Mouse (Mus musculus) gastrocnemius, adult 18-20 months (tissue): Measurements from ENCODE around the gene Ugt1a6b. TPM values are rescaled to one million over a fixed set of nuclear protein-coding genes. Genes with fewer than 3 reads are reported as not detected.

Experiments used
- DNase-seq: peaks from one replicate; pipeline ENCODE4 v3.0.0; 2021; ENCODE audit warnings: low spot score
- total RNA-seq, 2 experiments: library from RNA; stranded (reverse); gene quantifications; 2 replicates each; pipeline ENCODE4 v1.2.3; 2021

The Ugt1a6b gene
- total RNA-seq, 2 experiments from 2014 or later: 0.34 to 0.64 TPM

DNA sequence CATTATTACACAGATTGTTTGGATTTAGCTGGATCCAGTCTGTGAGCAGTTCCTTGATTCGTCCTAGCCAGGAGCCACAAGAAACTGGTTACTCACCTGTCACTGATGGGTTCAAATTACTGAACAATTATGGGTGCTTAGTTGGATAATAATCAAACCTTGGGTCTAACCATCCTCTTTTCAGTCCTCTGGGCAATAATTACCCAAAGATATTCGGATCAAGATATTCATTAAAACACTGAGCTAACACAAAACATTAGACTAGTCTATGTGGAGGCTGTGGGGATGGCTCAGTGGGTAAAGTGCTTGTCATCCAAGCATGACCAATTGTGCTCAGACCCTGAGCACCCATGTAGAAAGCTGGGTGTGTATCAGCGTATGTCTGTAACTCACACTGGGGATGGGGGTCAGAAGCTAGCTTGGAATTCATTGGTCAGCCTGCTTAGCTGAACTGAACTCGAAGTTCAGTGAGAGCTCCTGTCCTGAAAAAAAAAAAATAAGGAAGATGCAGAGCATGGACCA lies 132.9 kb downstream of the Ugt1a6b start:
- DNase-seq: no peak

DNA sequence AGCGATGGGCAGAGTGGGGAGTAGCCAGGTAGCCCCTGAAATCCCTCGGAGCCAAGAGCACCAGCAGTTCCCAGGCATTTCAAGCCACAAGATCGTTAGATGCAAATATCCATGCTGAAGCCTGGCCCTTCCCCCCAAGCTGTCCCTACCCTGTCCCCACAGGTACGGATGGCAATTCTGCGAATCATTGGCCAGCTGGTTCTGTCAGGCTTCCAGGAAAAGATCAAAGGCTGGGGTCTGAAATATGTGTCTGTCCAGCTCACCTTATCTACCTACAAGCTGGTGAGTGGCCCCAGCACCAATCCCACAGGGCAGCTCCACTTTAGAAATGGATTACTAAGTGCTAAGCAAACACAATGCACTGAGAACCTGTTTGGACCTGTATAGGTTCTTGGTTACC lies 134.3 kb downstream of the Ugt1a6b start:
- DNase-seq: no peak

DNA sequence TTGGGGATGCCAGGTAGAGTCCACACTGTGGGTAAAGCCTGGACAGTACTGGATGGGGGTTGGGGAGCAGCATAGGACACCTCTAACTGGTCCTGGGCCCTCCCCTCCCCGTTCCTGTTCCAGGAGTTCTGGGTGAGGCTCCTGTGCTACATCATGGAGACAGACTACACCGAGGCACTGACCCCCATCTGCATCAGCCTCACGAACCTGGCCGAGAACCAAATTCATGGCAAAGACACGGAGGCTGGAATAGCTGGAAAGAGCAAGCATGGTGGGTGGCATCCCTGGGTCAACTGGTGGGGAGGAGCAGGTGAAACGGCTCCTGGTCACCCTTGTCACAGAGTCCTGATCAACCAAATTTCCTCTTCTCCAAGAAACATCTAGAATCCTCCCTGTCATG lies 135.7 kb downstream of the Ugt1a6b start:
- no peak for DNase-seq

DNA sequence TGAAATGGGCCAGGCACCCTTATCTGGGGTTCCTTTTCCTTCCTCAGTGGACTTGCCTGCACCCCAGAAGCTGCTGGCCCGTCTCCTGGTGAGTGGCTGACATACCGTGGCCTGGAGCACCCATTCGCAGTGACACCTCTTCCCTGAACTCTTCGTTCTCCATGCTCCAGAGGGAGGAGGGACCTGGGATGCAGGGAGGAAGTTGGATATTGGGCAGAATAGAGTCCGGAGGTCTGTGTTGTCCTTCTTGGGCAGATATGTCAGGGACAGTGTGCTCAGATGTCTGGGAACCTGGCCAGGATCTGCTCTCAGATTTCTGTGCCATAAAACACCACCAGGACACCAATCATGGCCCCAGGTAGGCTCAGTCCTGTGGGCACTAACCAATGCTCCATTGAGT lies 137.0 kb downstream of the Ugt1a6b start:
- no peak for DNase-seq

DNA sequence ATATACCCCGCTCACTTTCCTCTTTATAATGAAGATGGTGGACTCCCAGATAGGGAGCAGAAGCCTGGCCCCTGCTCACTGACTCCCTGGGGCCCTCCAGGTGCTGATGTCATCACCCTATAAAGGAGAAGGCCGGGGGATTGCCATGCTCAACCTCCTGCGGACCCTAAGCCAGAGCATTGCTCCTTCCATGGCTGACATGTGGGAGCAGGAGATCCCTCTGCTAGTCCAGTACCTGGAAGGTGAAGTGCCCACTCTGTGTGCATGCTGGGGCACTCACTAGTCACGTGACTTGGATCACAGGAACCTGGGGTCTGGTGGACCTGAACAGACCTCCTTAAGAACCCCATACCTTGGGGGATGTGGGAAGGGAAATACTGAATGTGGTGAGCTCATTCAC lies 137.5 kb downstream of the Ugt1a6b start:
- no peak for DNase-seq

DNA sequence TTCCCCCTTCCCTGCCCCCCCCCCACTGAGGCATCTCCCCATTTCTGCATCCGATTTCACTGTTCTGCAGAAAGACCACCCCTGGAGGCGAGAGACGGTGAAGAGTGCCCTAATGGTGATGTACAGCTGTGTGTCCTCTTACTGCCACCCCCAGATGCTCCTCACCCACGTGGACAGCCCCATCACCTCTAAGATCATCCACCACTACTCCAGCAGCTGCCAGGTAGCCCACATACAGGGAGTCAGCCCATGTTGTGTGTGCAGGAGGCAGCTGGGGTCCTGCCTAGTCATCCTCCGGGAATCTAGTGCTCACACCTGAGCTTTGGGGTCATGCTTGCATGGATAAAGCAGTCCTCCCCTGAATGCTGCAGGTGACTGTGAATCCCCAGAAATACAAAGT lies 140.8 kb downstream of the Ugt1a6b start:
- DNase-seq: no peak

DNA sequence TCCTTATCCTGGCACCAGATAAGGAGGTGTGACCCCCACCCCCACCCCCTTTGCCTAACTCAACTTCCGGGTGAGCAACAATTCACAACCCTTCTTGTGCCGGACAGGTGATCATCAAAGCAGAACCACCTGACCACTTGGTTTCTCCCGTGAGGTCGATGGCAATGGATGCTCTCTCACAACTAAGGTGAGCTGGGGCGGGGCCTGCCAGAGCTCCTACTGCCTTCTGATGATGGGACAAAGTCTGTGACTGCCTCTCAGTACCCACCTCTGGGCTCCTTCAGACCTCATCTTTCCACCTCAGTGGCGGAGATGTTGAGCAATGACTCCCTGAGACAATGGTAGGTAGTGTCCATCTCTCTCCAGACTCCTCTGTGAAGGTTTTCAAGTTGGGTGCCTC lies 142.8 kb downstream of the Ugt1a6b start:
- DNase-seq: no peak

DNA sequence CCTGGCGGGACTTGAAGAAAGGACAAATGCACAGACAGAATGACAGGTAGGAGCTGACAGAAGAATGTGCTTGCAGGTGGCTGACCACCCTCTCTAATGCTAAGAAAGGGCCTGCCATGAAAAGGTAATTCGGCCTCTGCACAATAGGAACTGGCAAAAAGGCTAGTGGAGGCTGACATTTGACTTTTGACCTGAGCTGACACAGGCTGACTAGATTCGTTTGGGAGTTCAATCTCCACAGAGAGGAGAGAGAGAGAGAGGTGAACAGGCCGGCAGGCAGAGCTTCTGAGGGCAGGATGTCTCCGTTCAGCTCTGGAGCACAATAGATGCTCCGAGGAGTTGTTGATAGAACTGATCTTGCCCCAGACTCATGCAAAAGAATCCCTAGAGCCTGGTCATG lies 143.3 kb downstream of the Ugt1a6b start:
- DNase-seq: no peak

DNA sequence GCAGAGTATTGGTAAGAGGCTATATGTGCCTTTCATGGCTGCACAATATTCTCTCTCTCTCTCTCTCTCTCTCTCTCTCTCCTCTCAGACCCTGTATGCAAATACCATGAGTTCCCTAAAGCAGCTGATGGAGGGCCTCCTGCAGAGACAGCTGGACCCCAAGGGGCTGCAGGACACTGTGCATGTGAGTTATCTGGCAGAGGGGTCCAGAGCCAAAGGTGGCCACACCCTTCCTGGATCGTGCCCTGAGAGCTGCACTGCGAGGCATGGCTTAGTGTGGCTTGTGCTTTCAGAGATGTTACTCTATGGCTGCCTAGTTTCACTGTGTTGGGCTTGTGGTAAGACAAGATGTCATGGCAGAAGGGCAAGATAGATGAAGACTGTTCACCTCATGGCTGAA lies 144.6 kb downstream of the Ugt1a6b start:
- no peak for DNase-seq

DNA sequence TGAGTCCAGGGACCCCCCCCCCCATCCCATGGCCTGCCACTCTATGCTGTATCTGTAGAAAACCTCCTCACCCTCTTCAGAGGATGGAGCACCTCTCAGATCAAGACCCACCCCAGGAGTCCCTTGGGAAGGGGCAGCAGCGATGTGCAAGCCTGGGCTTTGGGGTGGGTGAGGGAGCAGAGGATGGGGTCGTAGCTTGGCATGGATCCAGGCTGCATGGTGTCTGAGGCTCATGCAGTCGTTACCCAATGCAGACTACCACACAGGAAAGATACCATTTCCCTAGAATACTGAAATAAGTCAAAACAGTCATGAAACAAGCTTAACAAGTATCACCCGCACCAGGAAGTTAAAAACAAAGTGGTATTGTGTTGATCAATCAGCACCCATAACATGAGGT lies 145.6 kb downstream of the Ugt1a6b start:
- no peak for DNase-seq

DNA sequence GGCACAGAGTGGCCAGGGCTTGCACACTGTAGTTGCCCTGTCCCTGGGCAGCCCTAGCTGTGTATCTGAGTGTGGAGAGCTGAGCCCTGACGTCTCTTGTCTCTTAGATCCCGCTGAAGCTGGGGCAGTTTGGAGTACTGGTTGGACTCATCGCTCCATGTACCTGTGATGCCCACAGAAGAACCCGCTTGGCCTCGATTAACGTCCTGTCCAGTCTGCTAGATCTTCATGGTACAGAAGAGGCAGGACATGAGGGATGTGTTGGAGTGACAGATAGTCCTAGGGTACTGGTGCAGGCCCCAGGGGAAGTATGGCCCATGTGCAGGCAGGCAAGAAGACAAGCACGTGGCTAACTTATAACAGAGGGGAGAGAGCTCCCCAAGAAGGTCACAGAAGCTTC lies 146.5 kb downstream of the Ugt1a6b start:
- DNase-seq: no peak

DNA sequence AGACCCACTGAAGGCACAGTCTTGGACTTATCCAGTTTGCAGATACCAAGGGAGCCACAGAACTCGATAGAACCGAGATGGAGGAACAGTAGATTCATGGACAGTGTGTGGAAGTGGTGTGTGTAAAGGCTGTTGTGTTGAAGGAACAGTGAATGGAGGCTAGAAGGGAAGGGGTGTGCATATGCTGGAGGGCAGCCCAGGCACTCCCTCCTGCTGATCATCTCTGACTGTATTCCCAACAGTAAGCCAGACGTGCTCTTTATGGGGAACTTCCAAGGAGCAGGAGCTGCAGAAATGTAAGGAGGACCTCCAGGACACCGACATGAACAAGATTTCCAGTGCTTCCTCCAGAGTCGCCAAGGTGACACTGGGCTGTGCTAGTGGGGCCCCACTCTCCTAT lies 147.0 kb downstream of the Ugt1a6b start:
- DNase-seq: no peak

DNA sequence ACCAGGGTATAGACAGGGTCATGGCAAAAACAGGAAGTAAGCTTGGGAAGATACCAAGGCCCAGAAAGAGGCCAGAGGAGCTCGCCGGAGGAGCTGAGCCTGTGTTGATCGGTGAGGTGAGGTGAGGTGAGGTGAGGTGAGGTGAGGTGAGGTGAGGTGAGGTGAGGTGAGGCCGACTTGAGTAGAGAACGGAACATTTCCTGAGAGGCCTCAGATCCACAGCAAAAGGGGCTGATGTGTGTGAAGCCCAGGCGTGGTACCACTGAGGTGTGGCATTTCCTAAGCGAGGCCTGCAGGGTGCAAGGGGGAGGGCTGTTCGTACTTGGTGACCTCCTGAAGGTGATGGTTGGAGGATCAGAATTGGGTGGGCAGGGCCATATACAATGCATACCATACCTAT lies 150.1 kb downstream of the Ugt1a6b start:
- no peak for DNase-seq

DNA sequence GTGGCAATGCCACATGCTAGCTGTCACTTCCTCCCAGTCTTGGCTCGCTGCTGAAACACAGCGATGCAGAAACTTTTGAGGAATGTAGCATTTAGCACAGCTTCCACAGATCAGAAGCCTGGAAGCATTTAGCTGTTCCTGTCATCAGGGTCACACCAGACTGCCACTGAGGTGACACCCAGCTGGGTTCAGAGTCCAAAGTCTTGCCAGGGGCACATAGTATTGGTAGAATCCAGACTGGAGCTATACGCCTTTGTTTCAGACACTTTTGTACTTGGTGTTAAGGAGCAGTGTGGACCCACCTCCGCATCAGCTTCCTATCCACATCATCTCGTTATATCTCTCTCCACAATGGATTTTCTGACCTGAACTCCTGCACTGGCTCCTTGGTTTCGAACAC lies 150.5 kb downstream of the Ugt1a6b start:
- DNase-seq: no peak

DNA sequence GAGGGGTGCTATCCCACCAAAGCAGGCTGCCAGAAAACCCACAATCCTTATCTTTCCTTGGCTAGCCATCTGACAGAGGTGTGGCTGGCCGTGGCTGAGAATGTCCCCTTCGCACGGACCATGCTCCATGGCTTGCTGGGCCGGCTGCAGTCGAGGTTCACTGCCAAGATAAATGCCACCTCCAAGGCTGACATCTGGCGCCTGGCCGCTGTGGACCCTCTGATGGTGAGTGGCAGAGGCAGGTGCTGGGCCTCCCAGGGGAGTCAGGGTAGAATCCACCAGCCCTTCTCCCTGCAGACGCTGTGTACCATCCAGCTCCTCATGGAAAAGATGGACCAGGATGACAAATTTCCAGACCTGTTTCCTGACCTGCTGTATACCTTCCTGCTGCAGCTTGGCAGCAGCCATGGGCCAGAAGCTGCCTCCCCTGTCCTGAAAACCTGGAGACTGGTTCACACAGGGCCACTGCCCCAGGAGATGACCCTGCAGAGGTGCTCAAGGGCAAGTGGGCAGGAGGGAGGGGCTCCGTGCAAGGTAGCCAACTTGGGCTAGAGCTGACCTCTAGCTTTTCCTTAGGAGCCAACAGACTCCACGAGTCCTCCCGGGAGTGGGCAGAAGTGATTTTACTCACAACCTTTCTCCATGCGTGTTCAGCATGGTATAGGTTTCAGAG lies 151.9 kb downstream of the Ugt1a6b start:
- no peak for DNase-seq

DNA sequence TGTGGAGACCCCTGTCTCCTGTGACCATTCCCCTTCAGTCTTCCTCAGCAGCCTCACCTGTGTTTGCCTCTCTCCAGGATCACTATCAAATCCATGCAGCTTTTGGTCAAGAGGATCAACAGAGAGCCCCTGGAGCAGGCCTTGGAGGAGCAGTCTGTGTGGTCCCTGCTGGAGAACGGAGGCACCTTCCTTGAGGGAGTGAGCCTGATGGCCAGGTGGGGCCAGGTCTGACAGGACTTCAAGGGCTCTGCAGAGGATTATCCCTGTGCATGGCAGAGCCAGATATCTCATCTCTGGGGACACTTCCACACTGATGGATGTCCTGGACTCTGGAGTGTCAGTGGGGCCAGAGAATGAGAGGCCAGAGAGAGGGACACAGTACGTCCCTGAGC lies 152.4 kb downstream of the Ugt1a6b start:
- DNase-seq: no peak

DNA sequence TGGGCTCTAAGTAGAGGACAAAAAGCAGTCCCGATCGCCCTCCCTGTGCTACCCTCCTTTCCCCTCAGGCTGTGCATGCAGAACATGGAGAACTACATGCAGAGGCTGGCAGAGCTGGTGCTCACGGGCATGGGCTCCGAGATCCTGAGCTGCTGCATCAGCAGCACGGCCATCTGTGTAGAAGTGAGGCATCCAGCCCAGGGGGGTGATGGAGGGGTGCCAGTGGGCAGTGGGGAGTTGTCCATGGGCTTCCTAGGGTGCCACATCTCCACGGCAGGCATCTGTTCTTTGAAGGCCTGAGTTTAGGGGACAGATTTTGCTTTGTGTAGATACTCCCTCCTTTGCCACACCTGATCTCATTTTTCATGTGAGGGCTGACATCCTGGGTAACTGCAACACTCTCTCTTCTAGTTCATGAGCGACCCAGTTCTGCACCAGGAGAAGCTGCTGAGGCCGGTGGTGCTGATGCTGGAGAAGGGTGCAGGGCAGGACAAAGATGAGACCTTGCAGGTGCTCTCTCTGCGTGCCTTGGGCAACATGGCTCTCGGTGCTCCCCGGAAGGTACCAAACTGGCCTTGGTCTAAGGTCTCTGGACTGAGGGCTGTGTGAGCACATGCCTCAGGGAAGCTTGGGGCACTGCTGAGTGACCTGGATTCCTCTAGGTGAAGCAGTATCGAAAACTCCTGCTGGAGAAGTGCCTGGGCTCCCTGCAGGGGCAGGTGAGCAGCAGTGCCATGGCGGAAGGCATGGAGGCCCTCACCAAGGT lies 153.1 kb downstream of the Ugt1a6b start:
- no peak for DNase-seq

DNA sequence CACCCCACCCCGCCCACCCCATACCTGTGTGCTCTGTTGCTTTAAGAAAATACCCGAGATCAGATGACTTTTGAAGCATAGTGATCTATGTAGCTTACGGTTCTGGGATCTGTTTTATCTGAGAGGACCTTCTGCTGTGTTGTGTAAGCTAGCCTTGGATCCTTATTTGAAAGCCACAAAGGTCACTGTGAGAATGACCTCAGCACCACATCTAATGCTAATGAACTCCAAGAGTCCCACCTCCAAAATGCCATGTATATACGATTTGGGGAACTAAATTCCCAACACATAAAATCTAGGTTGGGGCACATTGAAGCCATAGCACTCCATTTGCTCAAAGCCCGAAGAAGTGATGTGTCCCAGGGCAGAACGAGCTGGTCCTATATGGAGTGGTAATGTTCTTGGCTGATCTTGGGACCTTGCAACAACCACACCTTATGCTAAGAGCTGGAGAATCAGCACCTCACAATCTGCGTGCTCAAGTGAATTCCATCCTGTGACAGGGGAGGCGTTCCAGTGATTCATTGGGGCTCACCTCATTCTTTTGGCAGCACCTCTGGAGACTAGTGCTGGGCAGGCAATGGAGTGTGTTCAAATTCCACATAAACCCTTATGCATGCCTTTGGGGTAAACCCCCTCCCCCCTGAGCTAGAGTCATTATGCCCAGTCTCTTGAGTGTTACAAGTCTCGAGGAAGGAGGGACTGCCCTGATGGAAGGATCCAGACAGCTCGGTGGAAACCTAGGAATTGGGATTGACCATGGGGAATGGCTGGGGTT lies 154.0 kb downstream of the Ugt1a6b start:
- no peak for DNase-seq

DNA sequence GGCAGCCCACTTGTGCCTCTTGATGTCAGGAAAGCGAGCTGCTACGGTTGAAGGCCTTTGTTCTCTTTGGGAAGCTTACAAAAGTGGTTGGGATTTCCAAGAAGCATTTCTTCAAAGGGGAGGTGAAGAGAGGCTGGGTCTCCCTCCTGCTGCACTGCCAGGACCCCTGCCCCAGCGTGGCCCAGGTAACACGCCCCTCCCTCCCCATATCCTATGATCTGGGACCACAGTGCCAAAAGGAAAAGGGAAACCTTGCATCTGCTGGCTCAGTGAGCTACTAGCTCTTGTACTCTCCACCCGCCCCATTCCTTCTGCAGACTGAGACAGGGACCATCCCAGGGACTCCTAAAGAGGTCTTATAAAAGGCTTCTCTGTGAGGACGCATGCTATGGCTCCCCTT lies 154.6 kb downstream of the Ugt1a6b start:
- DNase-seq: no peak

DNA sequence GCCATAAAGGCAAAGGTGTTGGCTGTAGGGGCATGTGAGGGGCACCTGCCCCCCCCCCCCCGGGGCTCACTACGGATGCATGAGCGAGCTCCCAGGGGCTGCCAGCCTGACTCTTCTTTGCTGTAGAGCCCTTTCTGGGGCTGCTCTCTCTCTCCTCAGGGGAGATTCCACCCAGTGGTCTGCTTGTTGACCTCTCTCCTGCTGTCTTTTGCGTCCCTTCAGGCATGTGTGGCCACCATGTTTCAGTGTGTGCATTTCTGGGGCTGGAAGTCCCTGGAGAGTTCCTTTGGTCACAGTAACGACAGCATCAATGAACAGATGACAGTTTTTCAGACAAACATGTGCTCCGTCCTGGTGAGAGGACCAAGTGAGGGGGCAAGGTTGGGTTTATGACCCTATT lies 155.3 kb downstream of the Ugt1a6b start:
- DNase-seq: no peak

DNA sequence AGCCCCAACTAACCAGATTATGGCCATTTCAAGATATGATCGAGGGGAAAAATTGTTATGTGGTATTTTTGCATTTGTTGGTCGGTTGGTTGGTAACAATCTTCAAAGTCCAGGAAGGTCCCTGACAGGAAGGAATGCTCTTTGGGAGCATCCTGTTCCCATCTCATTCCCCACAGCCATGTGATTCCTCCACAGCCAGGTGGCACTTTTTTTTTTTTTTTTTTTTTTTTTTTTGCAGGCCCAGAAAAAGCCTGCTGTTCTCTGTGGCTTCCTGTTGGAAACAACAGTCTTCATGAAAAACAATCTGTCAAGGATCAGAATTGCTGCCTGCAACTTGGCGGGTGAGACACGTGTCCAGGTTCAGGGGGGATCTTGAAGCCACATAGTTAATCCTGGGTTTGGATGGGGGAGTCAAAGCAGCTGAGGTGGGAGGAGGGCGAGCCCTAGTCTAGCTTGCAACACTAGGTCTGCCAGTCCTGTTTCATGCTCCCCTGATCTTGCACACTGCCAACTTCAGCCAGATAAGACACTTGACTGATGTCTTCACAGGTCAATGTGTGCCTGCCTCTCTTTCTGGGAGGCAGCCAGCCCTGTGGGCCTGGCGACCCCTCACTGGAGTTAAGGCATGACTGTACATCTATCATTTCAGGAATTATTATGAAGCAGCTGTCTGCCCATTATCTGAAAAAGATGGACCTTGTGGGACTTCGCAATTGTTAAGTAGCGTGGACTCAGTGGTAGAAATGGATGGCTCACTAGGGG lies 156.0 kb downstream of the Ugt1a6b start:
- no peak for DNase-seq

DNA sequence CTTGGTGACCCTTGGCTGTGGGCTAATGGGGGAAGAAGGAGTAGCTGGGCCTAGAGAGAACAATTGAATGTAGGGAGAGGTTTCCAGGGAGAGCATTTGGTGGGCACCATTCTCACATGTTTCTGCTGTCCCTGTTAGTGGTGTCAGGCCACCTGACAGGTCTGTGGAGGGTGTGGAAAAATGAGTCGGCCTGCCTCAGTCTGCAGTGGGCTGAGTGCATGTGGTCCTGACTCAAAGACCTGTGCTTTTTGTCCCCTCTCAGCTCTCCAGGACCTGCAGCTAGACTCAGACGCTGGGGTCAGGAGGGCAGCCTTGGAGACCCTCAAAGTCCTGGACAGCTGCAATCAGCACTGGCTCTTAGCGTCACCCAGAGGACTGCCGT lies 156.6 kb downstream of the Ugt1a6b start:
- DNase-seq: no peak
